Mouse (Mus musculus): ENCODE data around the gene Tcf25.

Tcf25 gene

DNA sequence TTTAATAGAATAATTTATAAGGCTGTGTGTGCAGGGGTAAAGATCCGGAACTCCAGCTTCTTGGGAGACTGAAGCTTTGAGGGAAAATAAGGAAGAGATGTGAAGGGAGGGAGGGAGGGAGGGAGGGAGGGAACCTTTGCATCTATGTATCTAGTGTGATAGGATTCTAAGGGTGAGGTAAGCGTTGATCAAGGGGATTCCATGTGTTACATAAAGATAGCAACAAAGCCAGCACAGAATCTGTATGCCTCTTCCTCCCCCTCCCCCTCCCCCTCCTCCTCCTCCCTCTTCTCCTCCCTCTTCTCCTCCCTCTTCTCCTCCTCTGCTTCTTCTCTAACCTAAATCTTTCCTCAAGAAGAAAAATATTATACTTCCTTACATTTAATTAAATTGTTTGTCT lies 26.3 kb upstream of the Tcf25 start:
- in situ Hi-C loops (cut with MboI; ENCODE audit: low pct_unique_long_range_greater_than_20kb in 1 of 2, low sequenced_read_pairs in 2 of 2, unreplicated experiment in 1 of 2) = no loop called here

DNA sequence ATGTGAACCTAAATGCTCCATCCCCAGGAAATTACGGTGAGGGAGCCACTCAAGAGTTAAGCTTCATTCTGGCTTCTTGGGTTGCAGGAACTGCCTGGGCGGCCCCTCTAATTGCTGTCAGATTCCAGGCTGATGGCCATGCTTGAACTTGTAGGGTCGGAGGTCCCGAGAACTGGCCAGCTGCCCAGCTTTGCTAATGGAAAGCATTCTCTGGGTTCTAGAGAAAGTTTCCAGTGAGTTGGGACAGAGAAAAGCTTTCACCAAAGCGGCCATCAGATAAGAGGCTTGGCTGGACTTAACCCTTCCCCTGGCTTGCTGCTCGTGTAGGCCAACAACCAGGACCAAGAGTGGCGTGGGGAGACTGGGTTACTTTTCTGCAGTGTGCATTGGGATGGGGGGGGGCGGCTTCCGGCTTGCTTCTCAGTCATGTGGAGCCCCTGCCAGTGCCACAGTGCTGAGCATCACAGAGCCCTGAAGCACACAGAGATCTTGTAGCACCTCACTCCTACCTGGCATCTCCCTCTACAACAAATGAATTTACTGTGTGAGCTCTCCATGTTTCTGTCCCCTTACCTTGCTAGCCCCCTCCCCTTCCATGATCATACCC lies 25.2 kb upstream of the Tcf25 start:
- in situ Hi-C loops (cut with MboI; ENCODE audit: low pct_unique_long_range_greater_than_20kb in 1 of 2, low sequenced_read_pairs in 2 of 2, unreplicated experiment in 1 of 2) = no loop called here

DNA sequence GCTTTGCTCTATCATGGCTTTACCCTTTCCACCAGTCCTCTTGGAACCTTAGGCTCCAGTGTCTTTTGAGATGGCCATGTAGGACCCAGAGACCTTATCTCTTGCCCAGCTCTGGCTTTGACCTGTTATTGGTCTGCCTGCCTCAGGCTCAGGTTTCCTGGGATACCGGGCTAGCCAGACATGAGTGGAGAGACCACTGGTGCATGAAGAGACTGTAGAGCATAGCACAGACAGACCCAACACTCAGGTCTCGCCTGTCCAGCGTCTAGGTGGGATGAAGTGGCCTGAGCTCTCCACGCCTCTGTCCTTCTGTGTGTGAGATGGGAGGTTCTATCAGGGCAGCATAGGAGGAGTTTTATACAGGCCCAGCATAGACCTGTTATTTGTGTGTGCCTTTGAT lies 24.5 kb upstream of the Tcf25 start:
- in situ Hi-C loops (cut with MboI; ENCODE audit: low pct_unique_long_range_greater_than_20kb in 1 of 2, low sequenced_read_pairs in 2 of 2, unreplicated experiment in 1 of 2) = no loop called here

GRCm38 (mm10) chr8:123352118-123352517 lies 21.4 kb upstream of the Tcf25 start:
- in situ Hi-C loops (cut with MboI; ENCODE audit: low pct_unique_long_range_greater_than_20kb in 1 of 2, low sequenced_read_pairs in 2 of 2, unreplicated experiment in 1 of 2) = no loop called here

GRCm38 (mm10) chr8:123352786-123353185 lies 20.8 kb upstream of the Tcf25 start:
- in situ Hi-C loops (cut with MboI; ENCODE audit: low pct_unique_long_range_greater_than_20kb in 1 of 2, low sequenced_read_pairs in 2 of 2, unreplicated experiment in 1 of 2) = no loop called here

DNA sequence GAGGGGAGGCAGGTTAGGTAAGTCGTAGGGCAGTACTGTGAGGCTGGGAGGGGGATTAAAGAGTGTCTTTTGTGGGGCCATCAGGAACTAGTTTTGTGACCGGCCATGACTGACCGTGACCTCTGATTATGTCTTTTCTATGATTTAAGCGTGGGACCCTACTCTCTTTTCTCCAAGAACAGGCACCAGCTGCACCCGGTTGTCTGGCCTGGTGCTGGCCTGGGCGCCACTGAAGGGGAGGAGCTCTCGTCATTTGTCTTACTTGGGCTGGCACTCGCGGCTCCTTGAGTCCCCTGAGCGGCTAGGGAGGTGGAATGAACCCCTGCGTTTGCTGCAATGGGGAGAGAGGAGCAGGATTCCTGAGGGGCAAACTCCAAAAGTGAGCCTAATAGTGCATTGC lies 20.3 kb upstream of the Tcf25 start:
- in situ Hi-C loops (cut with MboI; ENCODE audit: low pct_unique_long_range_greater_than_20kb in 1 of 2, low sequenced_read_pairs in 2 of 2, unreplicated experiment in 1 of 2) = no loop called here

DNA sequence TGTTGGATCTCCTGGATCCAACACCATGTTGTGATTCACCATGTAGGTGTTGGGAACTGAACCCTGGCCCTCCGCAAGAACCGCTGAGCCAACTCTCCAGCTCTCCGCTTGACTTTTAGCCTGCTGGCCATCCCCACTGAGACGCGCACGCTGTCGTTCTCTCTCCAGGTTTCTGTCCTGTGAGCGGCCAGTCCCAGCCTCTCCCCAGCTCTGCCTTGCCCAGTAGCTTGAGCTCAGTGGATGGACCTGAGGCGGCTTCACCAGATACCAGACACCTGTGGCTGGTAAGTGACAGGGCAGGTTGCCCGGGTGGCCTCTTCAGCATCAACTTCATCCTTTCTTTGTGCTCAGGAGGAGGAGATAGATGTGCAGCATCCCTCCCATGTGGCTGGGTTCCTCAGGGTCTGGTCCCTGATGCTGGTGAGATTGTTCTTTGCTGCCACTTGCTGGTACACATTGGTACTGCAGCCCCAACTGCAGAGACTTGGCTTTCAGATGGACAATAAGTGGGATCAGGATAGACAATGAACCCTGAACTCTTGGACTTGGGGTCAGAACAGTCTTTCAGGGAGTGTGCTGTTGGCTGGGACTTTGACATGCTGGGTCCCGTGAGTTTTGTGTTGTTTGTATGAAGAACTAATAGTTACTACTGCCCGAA lies 12.3 kb upstream of the Tcf25 start:
- in situ Hi-C loops (cut with MboI; ENCODE audit: low pct_unique_long_range_greater_than_20kb in 1 of 2, low sequenced_read_pairs in 2 of 2, unreplicated experiment in 1 of 2) = no loop called here

- in situ Hi-C loops (cut with MboI; ENCODE audit: low pct_unique_long_range_greater_than_20kb in 1 of 2, low sequenced_read_pairs in 2 of 2, unreplicated experiment in 1 of 2) = no loop called here
These were observed 656 bp downstream of the Tcf25 start for GRCm38 (mm10) chr8:123374239-123374578.

GRCm38 (mm10) chr8:123375701-123376100 lies 2.1 kb downstream of the Tcf25 start:
- in situ Hi-C loops (cut with MboI; ENCODE audit: low pct_unique_long_range_greater_than_20kb in 1 of 2, low sequenced_read_pairs in 2 of 2, unreplicated experiment in 1 of 2) = no loop called here

- in situ Hi-C loops (cut with MboI; ENCODE audit: low pct_unique_long_range_greater_than_20kb in 1 of 2, low sequenced_read_pairs in 2 of 2, unreplicated experiment in 1 of 2) = no loop called here
These were observed 2.6 kb downstream of the Tcf25 start for GRCm38 (mm10) chr8:123376106-123376505.

DNA sequence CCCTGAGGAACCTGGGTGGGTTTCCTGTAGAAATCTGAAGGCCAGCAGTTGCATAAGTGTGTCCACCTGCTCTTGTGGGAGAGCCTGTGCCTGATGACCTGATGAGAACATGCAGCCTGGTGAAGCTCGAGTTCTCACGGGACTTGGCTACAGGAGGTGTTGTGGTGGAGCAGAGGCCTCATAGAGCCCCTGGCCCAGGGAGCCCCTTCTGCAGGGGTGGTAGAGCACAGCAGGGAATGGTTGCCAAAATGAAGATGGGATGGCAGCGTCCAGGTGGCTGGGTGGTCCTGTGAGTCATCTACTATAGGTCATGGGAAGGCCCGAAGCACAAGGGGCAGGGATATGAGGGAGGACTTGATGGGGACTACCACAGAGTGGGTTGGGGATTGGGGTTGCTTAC lies 8.2 kb downstream of the Tcf25 start:
- in situ Hi-C loops (cut with MboI; ENCODE audit: low pct_unique_long_range_greater_than_20kb in 1 of 2, low sequenced_read_pairs in 2 of 2, unreplicated experiment in 1 of 2) = no loop called here

- in situ Hi-C loops (cut with MboI; ENCODE audit: low pct_unique_long_range_greater_than_20kb in 1 of 2, low sequenced_read_pairs in 2 of 2, unreplicated experiment in 1 of 2) = no loop called here
These were observed 9.0 kb downstream of the Tcf25 start for GRCm38 (mm10) chr8:123382516-123382915.

DNA sequence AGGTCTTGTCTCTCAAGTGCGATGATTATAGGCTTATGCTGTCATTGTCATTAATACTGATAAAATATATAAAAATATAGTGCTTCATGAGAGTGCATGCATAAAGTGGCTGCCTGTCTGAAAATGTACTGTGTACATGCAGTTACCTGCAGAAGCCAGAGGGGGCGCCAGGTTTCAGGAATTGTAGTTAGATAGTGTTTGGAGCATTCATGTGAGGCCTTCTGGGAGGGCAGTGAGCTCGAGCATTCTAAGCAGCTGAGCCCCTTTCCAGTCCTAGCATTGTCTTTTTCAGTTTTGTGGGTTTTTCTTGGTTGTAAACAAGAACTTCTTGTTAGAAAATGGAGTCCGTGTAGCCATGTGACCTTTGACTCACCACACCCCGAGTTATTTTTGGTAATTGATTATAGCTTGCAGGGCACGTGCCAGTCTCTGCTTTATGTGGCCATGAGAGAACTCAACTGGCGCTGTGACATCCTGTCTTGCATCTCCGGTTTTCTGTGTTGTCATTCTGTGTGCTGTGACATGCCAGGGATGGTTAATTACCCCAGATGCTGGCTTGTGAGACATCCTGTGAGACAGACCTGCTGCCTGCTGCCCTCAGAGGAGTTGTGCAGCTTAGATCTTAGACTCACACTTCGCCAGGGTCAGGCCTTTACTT lies 11.5 kb downstream of the Tcf25 start:
- in situ Hi-C loops (cut with MboI; ENCODE audit: low pct_unique_long_range_greater_than_20kb in 1 of 2, low sequenced_read_pairs in 2 of 2, unreplicated experiment in 1 of 2) = no loop called here

- in situ Hi-C loops (cut with MboI; ENCODE audit: low pct_unique_long_range_greater_than_20kb in 1 of 2, low sequenced_read_pairs in 2 of 2, unreplicated experiment in 1 of 2) = no loop called here
These were observed 13.5 kb downstream of the Tcf25 start for GRCm38 (mm10) chr8:123387041-123387440.

DNA sequence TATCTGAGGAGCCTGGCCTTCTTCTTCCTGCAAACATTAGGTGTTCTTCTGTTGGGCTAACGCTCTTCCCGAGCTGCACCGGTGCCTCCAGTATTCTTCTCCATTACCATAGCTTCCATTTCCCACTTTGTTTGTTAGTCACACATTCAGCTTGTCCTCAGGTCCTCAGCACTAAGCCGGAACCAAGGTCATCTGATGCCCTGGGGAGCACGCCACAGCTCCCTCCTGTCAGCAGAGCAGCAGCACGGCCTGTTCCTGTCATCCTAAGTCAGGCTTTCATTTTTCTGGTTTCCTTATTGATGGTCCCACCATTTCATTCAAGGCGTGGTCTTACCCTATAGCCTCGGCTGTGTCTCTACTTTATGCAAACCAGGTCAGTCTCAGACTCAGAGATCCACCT lies 14.2 kb downstream of the Tcf25 start:
- in situ Hi-C loops (cut with MboI; ENCODE audit: low pct_unique_long_range_greater_than_20kb in 1 of 2, low sequenced_read_pairs in 2 of 2, unreplicated experiment in 1 of 2) = no loop called here

GRCm38 (mm10) chr8:123389026-123389425 lies 15.5 kb downstream of the Tcf25 start:
- in situ Hi-C loops (cut with MboI; ENCODE audit: low pct_unique_long_range_greater_than_20kb in 1 of 2, low sequenced_read_pairs in 2 of 2, unreplicated experiment in 1 of 2) = no loop called here

DNA sequence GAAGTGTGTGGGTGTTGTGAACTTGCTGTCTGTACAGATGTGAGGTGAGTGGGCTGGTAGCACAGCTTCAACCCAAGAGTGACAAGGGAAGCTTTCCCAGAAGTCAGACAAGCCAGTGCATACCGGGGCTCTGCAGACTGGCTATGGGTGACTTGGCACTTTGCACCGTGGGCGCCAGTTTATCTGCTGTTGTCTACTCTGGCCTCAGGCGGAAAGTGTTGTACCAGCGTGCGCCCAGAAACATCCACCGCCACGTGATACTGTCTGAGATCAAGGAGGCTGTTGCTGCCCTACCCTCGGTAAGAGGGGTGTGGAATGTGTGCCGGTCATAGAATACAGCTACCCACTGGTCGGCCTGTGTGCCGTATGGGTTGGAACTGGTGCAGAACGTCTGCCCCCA lies 24.8 kb downstream of the Tcf25 start:
- in situ Hi-C loops (cut with MboI; ENCODE audit: low pct_unique_long_range_greater_than_20kb in 1 of 2, low sequenced_read_pairs in 2 of 2, unreplicated experiment in 1 of 2) = no loop called here

DNA sequence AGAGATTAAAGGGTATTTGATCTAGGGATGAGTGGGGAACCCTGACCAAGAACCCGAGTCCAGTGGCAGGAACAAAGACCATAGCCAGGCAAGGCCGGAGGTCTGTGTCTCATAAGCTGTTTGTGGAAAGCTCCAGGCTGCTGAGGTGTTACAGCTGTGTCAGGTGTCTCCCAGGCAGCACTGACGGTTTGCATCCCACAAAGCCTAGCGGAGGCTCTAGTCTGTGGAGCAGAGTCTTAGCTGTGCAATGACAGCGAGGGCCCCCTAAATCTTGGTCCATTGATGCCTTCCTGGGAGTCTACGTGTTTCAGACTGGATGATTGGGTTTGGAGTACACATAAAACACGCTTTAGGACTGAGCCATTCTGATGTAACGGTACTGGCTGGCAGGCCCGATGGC lies 28.4 kb downstream of the Tcf25 start:
- in situ Hi-C loops (cut with MboI; ENCODE audit: low pct_unique_long_range_greater_than_20kb in 1 of 2, low sequenced_read_pairs in 2 of 2, unreplicated experiment in 1 of 2) = no loop called here

GRCm38 (mm10) chr8:123402730-123403326 lies 29.3 kb downstream of the Tcf25 start:
- in situ Hi-C loops (cut with MboI; ENCODE audit: low pct_unique_long_range_greater_than_20kb in 1 of 2, low sequenced_read_pairs in 2 of 2, unreplicated experiment in 1 of 2) = no loop called here

DNA sequence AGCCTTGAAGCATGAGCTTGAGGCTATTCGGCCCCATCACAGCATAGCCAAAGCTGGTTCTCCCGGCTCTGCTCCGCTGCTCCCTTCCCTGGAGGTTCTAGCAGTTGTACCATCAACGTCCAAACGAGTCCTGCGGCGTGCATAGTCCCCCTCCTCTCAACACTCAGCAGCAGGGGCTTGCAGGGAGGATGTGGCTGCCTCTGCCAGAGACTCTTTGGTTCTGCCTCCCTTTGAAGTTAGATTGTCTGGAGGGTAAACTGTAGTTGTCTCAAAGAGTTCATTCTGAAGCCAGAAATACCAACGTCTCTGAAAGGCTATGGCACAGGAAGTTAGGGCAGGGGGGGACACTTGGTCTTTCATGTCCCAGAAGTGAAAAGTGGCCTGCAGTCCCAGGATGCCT lies 31.0 kb downstream of the Tcf25 start:
- in situ Hi-C loops (cut with MboI; ENCODE audit: low pct_unique_long_range_greater_than_20kb in 1 of 2, low sequenced_read_pairs in 2 of 2, unreplicated experiment in 1 of 2) = no loop called here
